Mouse (Mus musculus) adrenal gland, postnatal 4 days (tissue): Measurements from ENCODE around the gene Kncn. TPM values are rescaled to one million over a fixed set of nuclear protein-coding genes. Genes with fewer than 3 reads are reported as not detected.

Source experiments
- DNase-seq, 2 experiments: peaks; one replicate each; pipeline ENCODE4 v3.0.0; 2021 to 2022; ENCODE audit warnings: low spot score in 2 of 2, mixed read lengths in 2 of 2
- total RNA-seq, 2 experiments: library from RNA; stranded (reverse); gene quantifications; 2 replicates each; pipeline ENCODE4 v1.2.3; 2021

Kncn gene
- total RNA-seq, 2 experiments from 2014 or later: not detected

DNA sequence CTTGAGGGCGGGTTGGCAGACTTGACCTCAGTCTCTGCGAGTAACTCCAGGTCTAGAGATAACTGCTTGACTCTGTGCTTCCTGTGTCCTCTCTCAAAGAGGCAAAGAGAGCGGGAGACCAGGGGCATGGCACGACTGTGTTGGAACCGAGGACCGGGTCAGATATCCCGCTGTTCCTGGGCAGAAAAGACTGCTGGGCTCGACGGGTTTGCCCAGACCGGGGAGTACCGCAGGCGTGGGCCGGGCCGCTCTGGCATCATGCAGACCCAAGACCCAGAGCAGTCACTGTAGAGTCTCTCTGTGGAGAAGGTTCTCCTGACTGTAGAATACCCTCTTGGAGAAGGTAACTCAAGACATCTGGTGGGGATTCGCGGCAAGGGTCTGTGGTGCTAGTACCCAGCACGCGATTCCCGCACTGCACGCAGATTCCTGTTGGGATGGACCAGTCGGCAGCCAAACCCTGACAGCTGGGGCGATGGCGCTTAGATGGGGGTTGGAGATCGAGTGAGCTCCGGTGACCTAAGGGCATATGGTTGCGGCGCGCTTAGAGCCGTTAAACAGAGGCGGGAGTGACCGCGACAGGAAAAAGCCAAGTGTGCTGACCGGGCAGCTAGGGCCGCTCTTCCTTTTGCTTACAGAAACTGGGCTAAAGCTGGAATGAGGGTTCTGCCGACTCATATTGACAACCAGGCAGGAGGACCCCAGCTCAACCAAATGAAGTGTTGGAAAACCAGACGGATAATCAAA lies 51.8 kb downstream of the Kncn start:
- no peak for DNase-seq

DNA sequence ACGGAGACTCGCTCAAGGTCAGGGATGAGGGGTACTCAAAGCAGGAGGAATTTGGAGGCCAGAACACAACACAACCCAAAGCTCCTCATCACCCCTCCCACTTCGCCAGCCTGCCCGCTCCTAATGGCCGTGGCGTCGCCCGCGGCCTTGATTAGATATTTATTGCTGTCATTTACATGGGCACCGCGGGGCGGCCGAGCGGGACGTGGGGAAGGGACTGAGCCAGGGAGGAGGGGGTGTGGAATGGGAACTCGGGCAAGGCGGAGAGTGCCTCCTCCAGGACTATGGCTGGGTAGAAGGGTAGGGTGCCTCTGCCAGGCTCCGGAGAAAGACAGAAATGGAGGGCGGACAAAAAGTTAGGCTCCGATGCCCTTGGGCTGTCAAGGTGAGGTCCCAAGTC lies 52.4 kb downstream of the Kncn start:
- DNase-seq: no peak

DNA sequence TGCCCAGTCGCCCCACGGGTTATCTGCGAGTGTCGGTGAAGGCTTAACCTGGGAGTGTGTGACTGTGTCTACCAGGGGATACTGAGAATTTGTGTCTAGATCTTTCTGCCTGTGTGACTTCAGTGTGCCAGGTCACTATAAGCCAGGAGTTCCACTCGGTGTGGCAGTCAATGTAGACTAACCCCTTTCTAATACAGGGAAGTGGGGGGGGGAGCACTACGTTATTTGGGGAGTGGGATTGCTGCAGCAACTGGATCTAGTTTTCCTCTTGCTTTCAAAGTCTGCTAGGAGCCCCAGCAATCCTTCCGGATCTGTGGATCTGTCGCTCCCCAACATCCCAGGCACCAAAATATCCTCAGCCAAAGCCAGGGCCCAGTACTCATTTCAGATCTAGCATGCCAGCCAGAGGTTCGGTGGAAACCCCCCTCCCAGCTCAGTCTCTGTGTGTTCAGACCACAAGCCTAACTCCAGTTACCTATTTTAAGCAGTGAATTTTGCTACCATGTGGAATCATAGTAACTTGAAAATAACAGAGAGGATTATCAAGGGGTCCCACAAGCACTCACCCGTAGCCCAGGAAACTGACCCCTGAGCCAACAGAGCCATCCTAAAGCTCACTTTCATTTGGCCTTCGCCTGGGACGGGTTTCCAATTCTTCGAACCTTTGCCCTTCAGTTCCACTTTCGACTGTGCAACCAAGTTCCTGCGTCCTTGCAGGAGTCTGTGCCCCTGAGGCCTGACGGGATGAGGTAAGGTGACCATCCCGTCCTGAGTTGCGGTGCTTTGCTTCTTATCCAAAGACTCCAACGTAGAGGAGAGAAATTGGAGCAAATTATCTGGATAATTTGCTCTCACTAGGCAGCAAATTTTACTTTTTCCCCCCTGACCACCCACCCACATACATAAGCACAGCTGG lies 53.1 kb downstream of the Kncn start:
- DNase-seq: no peak

DNA sequence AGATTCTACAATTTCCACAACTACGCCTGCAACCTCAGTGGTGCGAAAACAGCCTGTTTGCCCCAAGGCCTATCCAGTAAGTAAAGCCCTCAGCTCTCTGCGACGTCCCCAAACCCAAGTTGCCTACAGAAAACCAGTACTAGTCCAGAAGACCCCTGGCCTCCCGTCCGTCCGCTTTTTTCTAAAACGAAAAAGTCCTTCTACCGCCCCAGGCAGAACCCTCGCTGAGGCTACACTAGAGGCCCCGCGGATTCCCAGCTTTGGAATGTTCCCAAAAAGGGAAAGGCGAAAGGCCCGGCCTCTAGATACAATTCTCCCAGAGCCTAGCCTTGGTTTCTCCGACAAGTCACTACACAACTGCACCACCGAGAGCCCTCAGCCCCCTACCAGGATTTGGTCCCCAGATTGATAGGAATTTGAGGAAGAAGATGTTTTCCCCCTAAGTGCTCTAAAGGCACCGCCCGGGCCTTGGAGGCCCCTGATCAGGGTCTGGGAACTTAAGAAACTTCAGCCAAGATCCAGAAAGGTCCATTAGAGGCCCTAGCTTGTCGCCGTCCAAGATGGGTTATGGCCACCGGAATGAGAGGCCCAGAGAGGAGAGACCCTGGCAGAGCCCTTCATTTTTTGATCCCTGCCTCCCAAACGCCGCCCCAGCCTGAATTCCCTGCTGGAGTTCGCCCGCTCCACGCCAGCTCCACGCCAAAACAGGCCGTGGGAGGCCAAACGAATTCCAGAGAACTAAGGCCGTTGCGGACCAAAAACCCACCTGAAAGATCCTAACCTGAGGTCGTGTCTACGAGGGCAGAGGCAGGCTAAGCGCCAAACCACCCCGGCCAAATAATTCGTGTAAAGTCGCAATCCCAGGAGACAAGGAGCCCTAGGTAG lies 54.3 kb downstream of the Kncn start:
- no peak for DNase-seq

Other genes with a start within 250 kb of the Kncn start
- gene Cyp4b1, start 236.7 kb upstream of the Kncn start, total RNA-seq: 10 to 100 TPM; 22.1 to 27.5 TPM
- gene Efcab14, start 146.7 kb upstream of the Kncn start, total RNA-seq: 10 to 100 TPM; 68.1 to 71.2 TPM
- gene Tex38, start 103.4 kb upstream of the Kncn start, total RNA-seq: 1 to 10 TPM; 2.4 to 2.5 TPM
- gene Atpaf1, start 99.6 kb upstream of the Kncn start, total RNA-seq: 10 to 100 TPM; 63.0 to 68.3 TPM
- 10 to 100 TPM; 17.5 to 20.4 TPM for gene Mob3c, start 56.3 kb upstream of the Kncn start, total RNA-seq
- gene Mknk1, start 45.2 kb upstream of the Kncn start, total RNA-seq: 10 to 100 TPM; 52.7 to 59.0 TPM
- not detected for gene 6430628N08Rik, start 6.3 kb downstream of the Kncn start, total RNA-seq
- gene Dmbx1, start 55.5 kb downstream of the Kncn start, total RNA-seq: not detected
- gene Faah, start 133.5 kb downstream of the Kncn start, total RNA-seq: 10 to 100 TPM in 1 of 2 experiments, 1 to 10 TPM in 1; 10.0 to 10.3 TPM
- 10 to 100 TPM; 27.8 to 28.7 TPM for gene Nsun4, start 169.5 kb downstream of the Kncn start, total RNA-seq
- gene Uqcrh, start 190.7 kb downstream of the Kncn start, total RNA-seq: 100 to 1,000 TPM; 468 to 515 TPM
- gene Lrrc41, start 190.9 kb downstream of the Kncn start, total RNA-seq: 10 to 100 TPM; 70.4 to 74.7 TPM
- gene Rad54l, start 239.3 kb downstream of the Kncn start, total RNA-seq: 10 to 100 TPM; 12.1 to 12.3 TPM
- gene Pomgnt1, start 239.4 kb downstream of the Kncn start, total RNA-seq: 10 to 100 TPM; 65.6 to 66.7 TPM